8 mouse cellular contexts compared by ENCODE assay signal in the genomic region with DNA sequence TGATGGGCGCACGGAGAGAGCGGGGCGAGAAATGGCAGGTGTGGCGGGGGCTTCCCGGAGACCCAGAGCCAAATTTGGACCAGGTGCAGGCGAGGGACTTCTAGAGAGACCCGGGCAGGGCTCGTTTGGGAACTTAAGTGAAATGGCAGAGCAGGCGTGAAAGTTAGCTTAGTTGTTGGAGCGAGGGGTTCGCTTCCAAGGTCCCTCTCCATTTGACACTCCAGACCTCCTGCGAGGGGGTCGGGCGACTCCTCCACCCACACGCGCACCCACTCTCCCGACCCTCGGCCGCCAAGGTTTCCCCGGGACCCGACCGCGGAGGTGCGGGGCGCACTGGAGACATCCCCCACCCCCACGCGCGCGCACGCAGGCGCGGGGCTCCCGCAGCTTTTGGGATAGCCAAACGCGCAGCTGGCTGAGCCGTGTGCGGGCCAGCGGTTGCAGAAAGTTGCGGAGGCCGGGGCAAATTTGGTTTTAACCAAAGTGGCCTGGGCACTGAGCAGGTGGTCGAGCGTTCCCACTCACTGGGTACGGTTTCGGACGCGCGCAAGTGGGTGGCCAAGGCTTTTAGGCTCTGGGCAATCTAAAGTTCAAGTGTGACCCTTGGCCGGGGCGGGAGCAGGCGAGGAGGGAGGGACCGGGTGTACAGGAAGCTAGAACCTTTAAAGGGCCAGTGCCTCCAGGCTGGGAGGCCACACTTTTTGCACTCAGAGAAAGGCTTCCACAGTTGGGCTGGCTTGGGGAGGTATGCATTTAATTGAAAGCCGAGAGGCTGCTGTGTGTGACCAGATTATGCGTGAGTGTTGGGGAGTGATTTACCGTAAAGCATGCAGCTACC. TPM values are rescaled to one million over a fixed set of nuclear protein-coding genes. Genes with fewer than 3 reads are reported as not detected.
DNase-seq lines count a peak whose midpoint lies in the region; TF ChIP-seq lines count a peak whose summit lies in the region.

No protein-coding gene starts in this region.

- H3K27ac ChIP-seq in CH12.LX (ENCODE audit: insufficient read depth, low read depth) = peak overlapping the region; percentile 27
- H3K27ac ChIP-seq in brown adipose tissue, adult 24 weeks (replicated peaks; ENCODE audit: low read depth, low read length) = peak overlapping the region; percentile 95
- peak overlapping the region; percentile 87 for H3K27ac ChIP-seq in hindbrain, embryonic 10.5 days

- in situ Hi-C loops in CH12.LX (cut with MboI; ENCODE audit: low pct_ligation_motif_present, low pct_unique_long_range_greater_than_20kb, low sequenced_read_pairs) = loop anchor here (10.0 to 25.0 kb wide), 3 partner anchors 175 to 1193 kb away; partner anchors contain the start of genes Nhlrc3 and Proser1

- peaks cover 0 to 12% of the 10 kb centered on the region in 2 experiments for H3K36me3 ChIP-seq in CH12.LX (replicated peaks in 1 of 2; ENCODE audit: control insufficient read depth in 1 of 2, insufficient read depth in 1 of 2, low read length in 1 of 2)
- H3K36me3 ChIP-seq in hindbrain, embryonic 10.5 days = no peaks in the 10 kb centered on the region

- peak; percentile 46; the same call in 1 of the 2 replicates for TF ChIP-seq POLR2A in CH12.LX (IDR thresholded peaks at IDR 0.05; ENCODE audit: low read depth, low read length)

- peak overlapping the region; percentile 83 for H3K4me2 ChIP-seq in CH12.LX (ENCODE audit: insufficient read depth, low read depth, poor library complexity, severe bottlenecking)

- no peak for TF ChIP-seq CTCF in CH12.LX (conservative IDR thresholded peaks at IDR 0.05 in 1 of 2, IDR thresholded peaks at IDR 0.05 in 1 of 2; ENCODE audit: low read depth in 2 of 2, low read length in 2 of 2)

- peak; percentile 70 for DNase-seq in CH12.LX (ENCODE audit: extremely low read depth)
- DNase-seq in forelimb bud, embryonic 11.5 days (ENCODE audit: low read depth, low spot score) = peak; percentile 53
- peak; percentile 73 for DNase-seq in hindbrain, embryonic 10.5 days (ENCODE audit: low spot score)
- DNase-seq in layer of hippocampus, adult 9-11 months = peak; percentile 29
- DNase-seq in lung, postnatal 36 days = peak; percentile 90
- peak; percentile 65 for DNase-seq in retina, embryonic 14.5 days (ENCODE audit: low spot score)
- DNase-seq in urinary bladder, adult 18-20 months (ENCODE audit: low spot score in 2 of 2) = peak; percentile 72 to 75

- TF ChIP-seq EP300 in CH12.LX (IDR thresholded peaks at IDR 0.05; ENCODE audit: low read length) = no peak

- peak overlapping the region; percentile 83 to 90 (median 89) for H3K4me3 ChIP-seq in CH12.LX (replicated peaks in 1 of 3; ENCODE audit: low read depth in 2 of 3, low read length in 2 of 3, poor library complexity in 1 of 3)
- H3K4me3 ChIP-seq in brown adipose tissue, adult 24 weeks (ENCODE audit: insufficient read depth, low read depth, low read length) = peak overlapping the region; percentile 99
- H3K4me3 ChIP-seq in hindbrain, embryonic 10.5 days = peak overlapping the region; percentile 68

- H3K79me2 ChIP-seq in CH12.LX (replicated peaks; ENCODE audit: control insufficient read depth, extremely low read depth, insufficient read depth, poor library complexity, severe bottlenecking) = peaks cover 47% of the 10 kb centered on the region

- H3K9me3 ChIP-seq in CH12.LX (replicated peaks; ENCODE audit: low read length) = no peaks in the 10 kb centered on the region
- no peaks in the 10 kb centered on the region for H3K9me3 ChIP-seq in hindbrain, embryonic 10.5 days

- WGBS in hindbrain, embryonic 10.5 days = under 1% methylated on average over 55 of the region's 55 CpGs

- no peak; the same call in 1 of the 2 replicates for TF ChIP-seq RAD21 in CH12.LX (IDR thresholded peaks at IDR 0.05; ENCODE audit: low read depth, low read length)

- dilution Hi-C loops in CH12.LX (cut with MboI; ENCODE audit: extremely low pct_ligation_motif_present, extremely low pct_unique_long_range_greater_than_20kb, low sequenced_read_pairs) = no loop called here

- peak overlapping the region; percentile 23 for H3K9ac ChIP-seq in CH12.LX (ENCODE audit: insufficient read depth, low read depth)

- H3K4me1 ChIP-seq in CH12.LX (ENCODE audit: control insufficient read depth in 1 of 2, insufficient read depth in 2 of 2) = peaks cover 6 to 42% of the 10 kb centered on the region in 2 experiments; a peak in 3 of 4 replicates
- H3K4me1 ChIP-seq in brown adipose tissue, adult 24 weeks (ENCODE audit: control insufficient read depth, insufficient read depth, insufficient read length, low read length) = peaks cover 15% of the 10 kb centered on the region
- H3K4me1 ChIP-seq in hindbrain, embryonic 10.5 days (replicated peaks) = peaks cover 39% of the 10 kb centered on the region

- H3K27me3 ChIP-seq in CH12.LX (replicated peaks) = peaks cover 9% of the 10 kb centered on the region
- peaks cover 64% of the 10 kb centered on the region for H3K27me3 ChIP-seq in hindbrain, embryonic 10.5 days (ENCODE audit: insufficient read depth, poor library complexity, severe bottlenecking)

TF ChIP-seq in CH12.LX, 34 proteins besides CTCF, POLR2A, EP300 and RAD21:
- TF ChIP-seq ZMIZ1 (IDR thresholded peaks at IDR 0.05; ENCODE audit: low read depth, low read length) (no peak), MYC (IDR thresholded peaks at IDR 0.05; ENCODE audit: low read depth, low read length) (0 out of 2 replicates have a peak, but pooled peaks have one; percentile 33), MAFK (IDR thresholded peaks at IDR 0.05; ENCODE audit: insufficient replicate concordance, low read length) (no peak), ETS1 (conservative IDR thresholded peaks at IDR 0.05; ENCODE audit: low read depth, low read length) (peak; percentile 20; the same call in 1 of the 2 replicates), JUND (conservative IDR thresholded peaks at IDR 0.05; ENCODE audit: low read depth, low read length) (no peak), ZC3H11A (IDR thresholded peaks at IDR 0.05; ENCODE audit: low read depth, low read length) (no peak), UBTF (IDR thresholded peaks at IDR 0.05; ENCODE audit: low read depth, low read length) (peak; percentile 73; the same call in 1 of the 2 replicates), NELFE (IDR thresholded peaks at IDR 0.05; ENCODE audit: low read depth, low read length) (0 out of 2 replicates have a peak, but pooled peaks have one; percentile 25), JUN (IDR thresholded peaks at IDR 0.05; ENCODE audit: insufficient read depth, low read depth, low read length) (no peak), E2F4 (IDR thresholded peaks at IDR 0.05; ENCODE audit: insufficient replicate concordance, low read depth, low read length) (no peak), SIN3A (IDR thresholded peaks at IDR 0.05; ENCODE audit: low read length) (peak; percentile 63), MXI1 (IDR thresholded peaks at IDR 0.05; ENCODE audit: low read depth, low read length) (peak; percentile 69; the same call in 1 of the 2 replicates), HCFC1 (IDR thresholded peaks at IDR 0.05; ENCODE audit: low read depth, low read length) (peak; percentile 54), USF1 (IDR thresholded peaks at IDR 0.05; ENCODE audit: low read depth, low read length) (no peak), MEF2A (IDR thresholded peaks at IDR 0.05; ENCODE audit: borderline replicate concordance, low read depth, low read length) (0 out of 2 replicates have a peak, but pooled peaks have one; percentile 23), TBP (conservative IDR thresholded peaks at IDR 0.05; ENCODE audit: low read depth, low read length) (no peak), USF2 (conservative IDR thresholded peaks at IDR 0.05; ENCODE audit: low read depth, low read length) (no peak), POLR2AphosphoS2 (IDR thresholded peaks at IDR 0.05; ENCODE audit: low read depth, low read length) (no peak), MAZ (IDR thresholded peaks at IDR 0.05; ENCODE audit: low read depth, low read length) (0 out of 2 replicates have a peak, but pooled peaks have one; percentile 55), RCOR1 (conservative IDR thresholded peaks at IDR 0.05; ENCODE audit: low read depth, low read length) (no peak), NRF1 (IDR thresholded peaks at IDR 0.05; ENCODE audit: low read depth, low read length) (peak; percentile 71), CHD2 (IDR thresholded peaks at IDR 0.05; ENCODE audit: low read length) (no peak), TCF12 (IDR thresholded peaks at IDR 0.05; ENCODE audit: low read depth, low read length) (0 out of 2 replicates have a peak, but pooled peaks have one; percentile 29), BHLHE40 (IDR thresholded peaks at IDR 0.05; ENCODE audit: low read depth, low read length) (no peak), CHD1 (IDR thresholded peaks at IDR 0.05; ENCODE audit: low read depth, low read length) (no peak), ELF1 (IDR thresholded peaks at IDR 0.05; ENCODE audit: low read depth, low read length) (peak; percentile 65)

RNA-seq across cellular contexts. Expression of gene Foxo1, which starts 1.6 kb away (rescaled TPM):
- total RNA-seq in CH12.LX (2012; rRNA removed) (1.2 and 1.3 TPM in 2 replicates), CH12.LX (2014; rRNA removed) (0.50 and 0.79 TPM in 2 replicates)
- 6.0 and 6.9 TPM in 2 replicates for polyA plus RNA-seq in CH12.LX (2012; ENCODE audit: insufficient read length, low read depth)
- 10.7 and 13.4 TPM in 2 replicates for polyA plus RNA-seq in brown adipose tissue, adult 24 weeks (2012; ENCODE audit: insufficient read depth, insufficient read length, missing spikeins)
- 2.7 and 3.6 TPM in 2 replicates for polyA plus RNA-seq in hindbrain, embryonic 10.5 days (2016; fragmentation: Nextera tagmentation; extraction: Ambion mirVana)

Comparison
In these comparisons a context has a peak if more than half of its experiments do, and no peak if none do; other contexts are left out.
1. Peak in every context shown above with its lines: DNase-seq, H3K4me3 ChIP-seq and H3K27ac ChIP-seq.
2. DNase-seq: peak in every context shown above with its lines; median percentile 90 in lung, postnatal 36 days; 74 in urinary bladder, adult 18-20 months; 73 in hindbrain, embryonic 10.5 days; 70 in CH12.LX; 65 in retina, embryonic 14.5 days; 53 in forelimb bud, embryonic 11.5 days; 29 in layer of hippocampus, adult 9-11 months.
3. H3K27ac ChIP-seq: peak in every context shown above with its lines; median percentile 95 in brown adipose tissue, adult 24 weeks; 87 in hindbrain, embryonic 10.5 days; 27 in CH12.LX.